Mouse (Mus musculus): Measurements from ENCODE around the gene Ly6g6f.
A peak's percentile ranks its signal among the peaks of the same experiment; 100 is the strongest.

Ly6g6f gene

GRCm38 (mm10) chr17:35105740-35106389, 20.5 kb upstream of the Ly6g6f start:
- peak in 1 of 2 experiments; percentile 37 for DNase-seq (ENCODE audit: low spot score in 2 of 2)

- DNase-seq (ENCODE audit: low spot score in 2 of 2), result no peak
Measured at GRCm38 (mm10) chr17:35104754-35105153, 19.3 kb upstream of the Ly6g6f start.

GRCm38 (mm10) chr17:35104079-35104478, 18.7 kb upstream of the Ly6g6f start:
- no peak for DNase-seq (ENCODE audit: low spot score in 2 of 2)

- no peak for DNase-seq (ENCODE audit: low spot score in 2 of 2)
Measured at GRCm38 (mm10) chr17:35103221-35103690, 17.8 kb upstream of the Ly6g6f start.

GRCm38 (mm10) chr17:35102299-35102698, 16.9 kb upstream of the Ly6g6f start:
- no peak for DNase-seq (ENCODE audit: low spot score in 2 of 2)

- DNase-seq (ENCODE audit: low spot score in 2 of 2), result no peak
Measured at GRCm38 (mm10) chr17:35101161-35101560, 15.8 kb upstream of the Ly6g6f start.

GRCm38 (mm10) chr17:35100196-35100765, 14.9 kb upstream of the Ly6g6f start:
- DNase-seq (ENCODE audit: low spot score in 2 of 2), result no peak

GRCm38 (mm10) chr17:35097164-35097655, 11.8 kb upstream of the Ly6g6f start:
- peak in 1 of 2 experiments; percentile 45 for DNase-seq (ENCODE audit: low spot score in 2 of 2)

GRCm38 (mm10) chr17:35096597-35096996, 11.2 kb upstream of the Ly6g6f start:
- DNase-seq (ENCODE audit: low spot score in 2 of 2), result no peak

- no peak for DNase-seq (ENCODE audit: low spot score in 2 of 2)
Measured at GRCm38 (mm10) chr17:35094475-35095365, 9.3 kb upstream of the Ly6g6f start.

- no peak for DNase-seq (ENCODE audit: low spot score in 2 of 2)
Measured at GRCm38 (mm10) chr17:35092403-35093198, 7.2 kb upstream of the Ly6g6f start.

GRCm38 (mm10) chr17:35090166-35090932, 4.9 kb upstream of the Ly6g6f start:
- peak; percentile 29 to 33 for DNase-seq (ENCODE audit: low spot score in 2 of 2)

GRCm38 (mm10) chr17:35088825-35089644, 3.6 kb upstream of the Ly6g6f start, which contains the start of gene Abhd16a:
Gene Abhd16a, plus strand, starts transcription at chr17:35089263.
- peak; percentile 86 to 94 for DNase-seq (ENCODE audit: low spot score in 2 of 2)

GRCm38 (mm10) chr17:35088151-35088550, 2.7 kb upstream of the Ly6g6f start:
- DNase-seq (ENCODE audit: low spot score in 2 of 2), result no peak

GRCm38 (mm10) chr17:35083929-35084497, 1.4 kb downstream of the Ly6g6f start:
- DNase-seq (ENCODE audit: low spot score in 2 of 2), result no peak

GRCm38 (mm10) chr17:35082841-35083576, 2.4 kb downstream of the Ly6g6f start:
- DNase-seq (ENCODE audit: low spot score in 2 of 2), result no peak

- no peak for DNase-seq (ENCODE audit: low spot score in 2 of 2)
Measured at GRCm38 (mm10) chr17:35080710-35081109, 4.7 kb downstream of the Ly6g6f start.

- no peak for DNase-seq (ENCODE audit: low spot score in 2 of 2)
Measured at GRCm38 (mm10) chr17:35080248-35080647, 5.2 kb downstream of the Ly6g6f start.

GRCm38 (mm10) chr17:35079778-35080177, 5.6 kb downstream of the Ly6g6f start:
- DNase-seq (ENCODE audit: low spot score in 2 of 2), result no peak
